Mouse (Mus musculus) liver, embryonic 16.5 days (tissue): ENCODE data around the gene Rtkn2. TPM values are rescaled to one million over a fixed set of nuclear protein-coding genes. Genes with fewer than 3 reads are reported as not detected.

Experiments used
- ATAC-seq: fragments of 200-750 bp; cut with Nextera tagmentation; 2 replicates; pipeline ENCODE4 v1.8.0; 2017; ENCODE audit warnings: low read depth, mild to moderate bottlenecking, moderate number of reproducible peaks, moderate library complexity
- H3K27ac ChIP-seq: fragments of 300-500 bp; sonication (generic); 2 replicates; pipeline ENCODE4 v1.5.1; 2014; ENCODE audit warnings: mild to moderate bottlenecking, low read length
- H3K27me3 ChIP-seq: fragments of 300-500 bp; sonication (generic); 2 replicates; pipeline ENCODE4 v1.6.1; 2014; ENCODE audit warnings: low read depth, low read length, mixed read lengths; ENCODE audit not compliant: control insufficient read depth, insufficient read depth
- H3K36me3 ChIP-seq: fragments of 300-500 bp; sonication (generic); 2 replicates; pipeline ENCODE4 v1.6.1; 2014; ENCODE audit warnings: mild to moderate bottlenecking; ENCODE audit not compliant: control insufficient read depth, insufficient read depth
- H3K4me1 ChIP-seq: fragments of 300-500 bp; sonication (generic); 2 replicates; pipeline ENCODE4 v1.6.1; 2014; ENCODE audit warnings: low read depth, low read length, mixed read lengths; ENCODE audit not compliant: control insufficient read depth
- H3K4me2 ChIP-seq: fragments of 300-500 bp; sonication (generic); 2 replicates; pipeline ENCODE4 v1.6.1; 2014; ENCODE audit warnings: low read depth, low read length, mixed read lengths
- H3K4me3 ChIP-seq: fragments of 300-500 bp; sonication (generic); 2 replicates; pipeline ENCODE4 v1.5.1; 2014; ENCODE audit warnings: low read depth, mild to moderate bottlenecking, low read length
- H3K9ac ChIP-seq: fragments of 300-500 bp; sonication (generic); 2 replicates; pipeline ENCODE4 v1.6.1; 2014; ENCODE audit warnings: low read depth, low read length
- H3K9me3 ChIP-seq: fragments of 300-500 bp; sonication (generic); replicated peaks from 2 replicates; pipeline ENCODE4 v1.6.1; 2016; ENCODE audit warnings: low read length; ENCODE audit not compliant: control insufficient read depth
- WGBS: fragments of 180-500 bp; shearing (Covaris S2); extraction: QIAGEN DNeasy Blood & Tissue Kit; methylation state at CpG from one replicate; pipeline ENCODE4 v1.1.7; 2014; ENCODE audit not compliant: insufficient replicate concordance; 5-methylcytosine and 5-hydroxymethylcytosine counted together
- polyA plus RNA-seq: library from polyadenylated mRNA; unstranded; fragments of >200 nt; fragmentation: Nextera tagmentation; extraction: Ambion mirVana; gene quantifications from 2 replicates; pipeline ENCODE4 v1.2.1, GENCODE M21; 2015

Gene Rtkn2
- polyA plus RNA-seq, 1 experiment from 2014 or later = 1.4 TPM

DNA sequence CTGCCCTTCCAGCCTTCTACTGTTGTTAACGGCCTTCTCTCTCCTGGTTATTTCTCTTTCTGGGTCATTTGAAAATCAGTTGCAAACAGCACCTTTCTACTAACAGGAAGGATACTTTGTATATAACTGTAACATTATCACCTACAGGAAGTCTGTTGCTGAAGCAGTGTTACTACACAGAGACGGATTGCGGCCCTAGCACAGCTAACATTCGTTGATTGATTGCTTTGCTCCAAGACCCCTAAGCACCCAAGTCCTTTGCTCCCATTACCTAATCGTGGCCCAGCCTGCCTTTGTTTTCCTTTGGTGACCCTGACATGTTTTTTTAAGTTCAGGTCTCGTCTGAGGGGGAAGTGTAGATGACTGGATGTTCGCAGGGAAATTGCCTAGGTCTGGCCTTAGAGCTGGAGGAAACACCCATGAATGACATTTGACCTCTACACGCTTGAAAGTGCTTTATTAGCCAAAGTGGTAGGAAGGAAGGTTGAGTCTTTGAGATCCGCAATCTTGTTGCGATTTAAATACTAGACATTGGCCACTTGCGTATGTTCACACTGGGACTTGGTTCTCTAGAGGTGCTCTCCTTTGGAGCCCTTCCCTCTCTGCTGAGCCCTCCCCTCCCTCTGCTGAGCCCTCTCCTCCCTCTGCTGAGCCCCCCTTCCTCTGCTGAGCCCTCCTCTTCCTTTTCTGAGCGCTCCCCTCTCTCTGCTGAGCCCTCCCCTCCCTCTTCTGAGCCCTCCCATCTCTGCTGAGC lies 49.1 kb downstream of the Rtkn2 start:
- H3K27ac ChIP-seq = no peak overlapping the region
- WGBS = 55% methylated on average over 12 of the region's 12 CpGs
- no peak overlapping the region for H3K4me3 ChIP-seq
- peak; percentile 50 for ATAC-seq
- no peaks in the 10 kb centered on the region for H3K36me3 ChIP-seq
- no peak overlapping the region for H3K4me2 ChIP-seq
- no peaks in the 10 kb centered on the region; the same call in 1 of the 2 replicates for H3K4me1 ChIP-seq
- no peaks in the 10 kb centered on the region for H3K27me3 ChIP-seq
- H3K9me3 ChIP-seq = no peaks in the 10 kb centered on the region
- H3K9ac ChIP-seq = no peak overlapping the region

DNA sequence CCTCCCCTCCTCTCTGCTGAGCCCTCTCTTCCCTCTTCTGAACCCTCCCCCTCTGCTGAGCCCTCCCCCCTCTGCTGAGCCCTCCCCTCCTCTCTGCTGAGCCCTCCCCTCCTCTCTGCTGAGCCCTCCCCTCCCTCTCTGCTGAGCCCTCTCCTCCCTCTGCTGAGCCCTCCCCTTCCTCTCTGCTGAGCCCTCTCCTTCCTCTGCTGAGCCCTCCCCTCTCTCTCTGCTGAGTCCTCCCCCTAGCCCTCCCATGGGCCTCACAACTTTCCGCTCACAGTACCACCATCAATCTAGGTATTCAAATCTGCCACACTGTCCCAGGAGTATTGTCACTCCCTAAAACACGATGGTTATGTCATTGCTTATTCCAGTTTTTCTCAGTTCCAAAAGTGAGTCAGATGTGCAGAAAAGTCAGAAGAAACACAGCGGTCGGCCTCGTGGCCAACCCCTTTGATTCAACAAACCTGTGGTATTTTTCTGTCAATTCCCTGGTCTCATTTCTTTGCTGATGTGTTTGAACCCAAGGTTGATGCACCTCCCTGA lies 49.8 kb downstream of the Rtkn2 start:
- H3K4me1 ChIP-seq = no peaks in the 10 kb centered on the region; the same call in 1 of the 2 replicates
- ATAC-seq = no peak
- WGBS = 73% methylated on average over 5 of the region's 5 CpGs
- H3K4me2 ChIP-seq = no peak overlapping the region
- no peak overlapping the region for H3K4me3 ChIP-seq
- H3K27ac ChIP-seq = no peak overlapping the region
- H3K9me3 ChIP-seq = no peaks in the 10 kb centered on the region
- H3K27me3 ChIP-seq = no peaks in the 10 kb centered on the region
- no peak overlapping the region for H3K9ac ChIP-seq
- no peaks in the 10 kb centered on the region for H3K36me3 ChIP-seq

GRCm38 (mm10) chr10:68030027-68030426 lies 50.7 kb downstream of the Rtkn2 start:
- Histone ChIP-seq H3K27me3 (no peaks in the 10 kb centered on the region), H3K4me1 (no peaks in the 10 kb centered on the region; the same call in 1 of the 2 replicates), H3K9ac (no peak overlapping the region), H3K27ac (no peak overlapping the region), H3K36me3 (no peaks in the 10 kb centered on the region), H3K9me3 (no peaks in the 10 kb centered on the region), H3K4me2 (no peak overlapping the region), H3K4me3 (no peak overlapping the region)
- no peak for ATAC-seq
- 82% methylated on average over 6 of the region's 6 CpGs for WGBS

GRCm38 (mm10) chr10:68035707-68036367 lies 56.5 kb downstream of the Rtkn2 start:
- no peaks in the 10 kb centered on the region for H3K27me3 ChIP-seq
- H3K4me1 ChIP-seq = no peaks in the 10 kb centered on the region
- H3K9ac ChIP-seq = no peak overlapping the region
- no peaks in the 10 kb centered on the region for H3K9me3 ChIP-seq
- no peaks in the 10 kb centered on the region for H3K36me3 ChIP-seq
- ATAC-seq = no peak
- WGBS = 82% methylated on average over 20 of the region's 20 CpGs
- H3K4me3 ChIP-seq = no peak overlapping the region
- no peak overlapping the region for H3K27ac ChIP-seq
- no peak overlapping the region for H3K4me2 ChIP-seq

- Histone ChIP-seq H3K27me3 (no peaks in the 10 kb centered on the region), H3K4me3 (no peak overlapping the region), H3K4me1 (no peaks in the 10 kb centered on the region), H3K27ac (no peak overlapping the region), H3K4me2 (no peak overlapping the region), H3K9me3 (no peaks in the 10 kb centered on the region), H3K36me3 (no peaks in the 10 kb centered on the region), H3K9ac (no peak overlapping the region)
- 74% methylated on average over 17 of the region's 17 CpGs for WGBS
- no peak for ATAC-seq
Measured at GRCm38 (mm10) chr10:68036368-68036980, 57.1 kb downstream of the Rtkn2 start.

DNA sequence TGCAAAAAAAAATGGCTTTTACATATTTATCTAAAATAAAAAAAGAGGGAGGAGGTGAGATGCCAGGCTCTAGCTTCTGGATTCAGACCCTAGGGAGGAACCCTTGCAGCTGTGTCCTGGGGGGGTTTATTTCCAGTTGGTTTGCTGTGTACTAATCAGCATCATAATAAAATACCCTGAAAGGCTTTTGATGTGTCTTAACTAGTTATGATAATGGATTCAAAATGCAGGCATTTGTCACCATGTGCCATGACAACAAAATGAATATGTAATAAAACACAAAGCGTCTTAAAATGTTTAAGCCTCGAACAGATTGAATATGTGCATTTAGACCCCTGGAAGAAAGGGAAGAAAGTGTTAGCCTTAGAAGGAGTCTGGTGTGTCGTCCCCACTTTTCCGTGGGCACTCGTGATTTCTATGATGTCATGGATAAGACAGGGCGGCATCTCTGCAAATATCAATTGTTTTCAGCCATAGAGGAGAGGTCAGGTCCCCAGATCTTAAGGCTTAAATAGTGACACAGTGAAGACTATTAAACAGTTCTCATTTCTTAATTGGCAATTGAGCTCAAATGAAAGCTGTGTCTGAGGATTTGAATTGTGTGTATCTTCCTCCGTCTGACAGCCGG lies 59.7 kb downstream of the Rtkn2 start:
- no peaks in the 10 kb centered on the region for H3K9me3 ChIP-seq

DNA sequence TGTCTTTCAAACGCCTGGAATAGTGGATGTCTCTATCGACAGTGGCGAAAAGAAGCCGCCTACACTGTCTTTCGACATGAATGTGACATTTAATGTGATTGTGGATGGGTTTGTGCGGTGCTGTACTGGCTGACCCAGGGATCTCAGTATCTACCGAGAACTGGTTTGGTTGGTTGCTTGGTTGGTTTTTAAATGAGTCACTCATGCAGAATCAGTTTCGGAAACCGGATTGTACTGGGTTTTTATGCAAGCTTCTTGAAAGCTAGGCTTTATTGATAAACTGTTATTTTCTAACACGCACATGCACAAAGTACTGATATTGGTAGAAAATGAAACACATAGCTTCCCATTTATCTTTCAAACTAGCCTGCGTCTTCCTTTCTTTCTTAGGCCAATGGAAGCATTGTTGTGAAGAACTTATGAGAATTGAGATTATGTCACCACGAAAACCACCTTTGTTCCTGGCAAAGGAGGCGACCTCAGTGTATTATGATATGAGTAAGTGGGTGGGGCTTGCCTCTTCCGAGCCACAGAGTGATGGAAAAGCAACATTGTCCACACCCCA lies 60.4 kb downstream of the Rtkn2 start:
- no peak overlapping the region for H3K4me2 ChIP-seq
- H3K4me1 ChIP-seq = no peaks in the 10 kb centered on the region
- no peak for ATAC-seq
- H3K27me3 ChIP-seq = no peaks in the 10 kb centered on the region
- no peak overlapping the region for H3K27ac ChIP-seq
- WGBS = 60% methylated on average over 14 of the region's 14 CpGs
- H3K36me3 ChIP-seq = no peaks in the 10 kb centered on the region
- H3K4me3 ChIP-seq = no peak overlapping the region
- H3K9ac ChIP-seq = no peak overlapping the region
- no peaks in the 10 kb centered on the region for H3K9me3 ChIP-seq

More for the DNA sequence above, 59.7 kb downstream of the Rtkn2 start:
- no peak overlapping the region for H3K4me2 ChIP-seq
- H3K27ac ChIP-seq = no peak overlapping the region
- no peaks in the 10 kb centered on the region for H3K36me3 ChIP-seq
- no peak overlapping the region for H3K4me3 ChIP-seq
- H3K9ac ChIP-seq = no peak overlapping the region
- H3K27me3 ChIP-seq = no peaks in the 10 kb centered on the region
- H3K4me1 ChIP-seq = no peaks in the 10 kb centered on the region
- ATAC-seq = no peak
- WGBS = 72% methylated on average over 8 of the region's 8 CpGs

GRCm38 (mm10) chr10:68040394-68040793 lies 61.0 kb downstream of the Rtkn2 start:
- Histone ChIP-seq H3K9me3 (no peaks in the 10 kb centered on the region), H3K27ac (no peak overlapping the region), H3K27me3 (no peaks in the 10 kb centered on the region), H3K4me2 (no peak overlapping the region), H3K4me3 (no peak overlapping the region), H3K36me3 (no peaks in the 10 kb centered on the region), H3K9ac (no peak overlapping the region), H3K4me1 (no peaks in the 10 kb centered on the region)
- 69% methylated on average over 6 of the region's 6 CpGs for WGBS
- no peak for ATAC-seq
